Mouse (Mus musculus) forebrain, embryonic 12.5 days (tissue): Measurements from ENCODE around the gene Ormdl1. TPM values are rescaled to one million over a fixed set of nuclear protein-coding genes. Genes with fewer than 3 reads are reported as not detected.
"Not testable (repeated sequence)": the region's sequence is repeated elsewhere in the genome, so short reads cannot be mapped to it uniquely, and the experiment has no call there.

Experiments
- ATAC-seq: fragments of 200-750 bp; cut with Nextera tagmentation; 2 replicates; pipeline ENCODE4 v1.8.0; 2017; ENCODE audit warnings: moderate TSS enrichment; ENCODE audit not compliant: low FRiP score
- H3K27ac ChIP-seq: fragments of 300-500 bp; sonication (generic); 2 replicates; pipeline ENCODE4 v1.5.1; 2016; ENCODE audit warnings: mild to moderate bottlenecking
- H3K27me3 ChIP-seq: fragments of 300-500 bp; sonication (generic); 2 replicates; pipeline ENCODE4 v1.6.1; 2016; ENCODE audit warnings: mild to moderate bottlenecking
- H3K36me3 ChIP-seq: fragments of 300-500 bp; sonication (generic); replicated peaks from 2 replicates; pipeline ENCODE4 v1.6.1; 2016; ENCODE audit warnings: mild to moderate bottlenecking
- H3K4me1 ChIP-seq: fragments of 300-500 bp; sonication (generic); 2 replicates; pipeline ENCODE4 v1.6.1; 2016
- H3K4me2 ChIP-seq: fragments of 300-500 bp; sonication (generic); 2 replicates; pipeline ENCODE4 v1.6.1; 2016; ENCODE audit warnings: mild to moderate bottlenecking, moderate library complexity
- H3K4me3 ChIP-seq: fragments of 300-500 bp; sonication (generic); replicated peaks from 2 replicates; pipeline ENCODE4 v1.5.1; 2016; ENCODE audit warnings: mild to moderate bottlenecking
- H3K9ac ChIP-seq: fragments of 300-500 bp; sonication (generic); 2 replicates; pipeline ENCODE4 v1.6.1; 2016; ENCODE audit warnings: mild to moderate bottlenecking
- H3K9me3 ChIP-seq: fragments of 300-500 bp; sonication (generic); 2 replicates; pipeline ENCODE4 v1.6.1; 2016
- WGBS: fragments of 180-500 bp; shearing (Covaris S2); methylation state at CpG from one replicate; pipeline ENCODE4 v1.1.7; 2016; 5-methylcytosine and 5-hydroxymethylcytosine counted together
- polyA plus RNA-seq: library from polyadenylated mRNA; unstranded; fragments of >200 nt; fragmentation: Nextera tagmentation; extraction: Ambion mirVana; gene quantifications from 2 replicates; pipeline ENCODE4 v1.2.1, GENCODE M21; 2016

Gene Ormdl1
- polyA plus RNA-seq, result 72.2 and 79.8 TPM in 2 replicates

- Histone ChIP-seq H3K27me3 (no peaks in the 10 kb centered on the region), H3K4me1 (peaks cover 6% of the 10 kb centered on the region), H3K4me3 (peak within 1 kb of the TSS; percentile 82), H3K27ac (peak within 1 kb of the TSS; percentile 91), H3K36me3 (peaks cover 9% of the 10 kb centered on the region), H3K9me3 (no peaks in the 10 kb centered on the region), H3K9ac (peak within 1 kb of the TSS; percentile 82), H3K4me2 (peak within 1 kb of the TSS; percentile 62)
- peak; percentile 100 for ATAC-seq
- under 1% methylated on average over 66 of the region's 66 CpGs for WGBS
Observed at GRCm38 (mm10) chr1:53296581-53297383, at the start of gene Ormdl1, which contains the start of the genes Pms1 and Gm28778. Gene Ormdl1 (plus strand): TSS chr1:53297095. Gene Pms1 (minus strand): TSS chr1:53297018. Gene Gm28778 (plus strand): TSS chr1:53297111.

GRCm38 (mm10) chr1:53264958-53265612 is 31.8 kb upstream of the Ormdl1 start:
- H3K36me3 ChIP-seq, H3K4me3 ChIP-seq, H3K4me1 ChIP-seq, H3K9me3 ChIP-seq, ATAC-seq, H3K27ac ChIP-seq, H3K27me3 ChIP-seq, H3K9ac ChIP-seq, H3K4me2 ChIP-seq: not testable (repeated sequence)

DNA sequence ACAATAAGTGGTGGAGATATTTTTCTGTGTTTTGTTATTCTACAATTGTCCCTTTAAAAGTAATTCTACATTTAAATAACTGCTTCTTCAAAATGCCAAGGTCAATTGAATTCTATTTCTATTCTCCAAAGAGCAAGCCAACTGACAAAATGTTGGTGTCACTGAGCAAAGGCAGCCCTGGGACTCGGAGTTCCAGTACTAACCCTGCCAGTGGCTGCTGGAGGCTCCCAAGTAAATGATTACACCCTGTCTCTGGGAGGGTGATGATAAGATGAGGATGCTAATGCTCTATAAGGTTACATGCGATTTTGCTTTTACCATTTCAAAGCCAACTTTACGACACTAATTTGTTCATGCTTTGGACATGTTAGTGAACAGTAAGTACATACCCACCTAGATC is 27.0 kb upstream of the Ormdl1 start:
- H3K27me3 ChIP-seq, result no peaks in the 10 kb centered on the region
- 94% methylated on average over 3 of the region's 3 CpGs for WGBS

GRCm38 (mm10) chr1:53272646-53273045 is 24.2 kb upstream of the Ormdl1 start:
- no peak for ATAC-seq
- Histone ChIP-seq H3K27me3 (no peaks in the 10 kb centered on the region), H3K4me3 (no peak overlapping the region), H3K36me3 (no peaks in the 10 kb centered on the region), H3K4me2 (no peak overlapping the region), H3K9me3 (no peaks in the 10 kb centered on the region), H3K27ac (no peak overlapping the region), H3K4me1 (no peaks in the 10 kb centered on the region), H3K9ac (no peak overlapping the region)

More for the DNA sequence above, 27.0 kb upstream of the Ormdl1 start:
- H3K9me3 ChIP-seq, result no peaks in the 10 kb centered on the region
- H3K9ac ChIP-seq, result no peak overlapping the region
- H3K4me2 ChIP-seq, result no peak overlapping the region
- H3K27ac ChIP-seq, result no peak overlapping the region
- H3K4me1 ChIP-seq, result no peaks in the 10 kb centered on the region
- peaks cover 6% of the 10 kb centered on the region for H3K36me3 ChIP-seq
- no peak for ATAC-seq
- no peak overlapping the region for H3K4me3 ChIP-seq

GRCm38 (mm10) chr1:53291197-53291596 is 5.7 kb upstream of the Ormdl1 start:
- Histone ChIP-seq H3K36me3 (0 out of 2 replicates have a peak, but pooled peaks cover 3% of the 10 kb centered on the region), H3K27ac (no peak overlapping the region), H3K27me3 (no peaks in the 10 kb centered on the region), H3K4me1 (no peaks in the 10 kb centered on the region), H3K4me3 (no peak overlapping the region), H3K4me2 (no peak overlapping the region), H3K9me3 (no peaks in the 10 kb centered on the region), H3K9ac (no peak overlapping the region)
- WGBS, result 90% methylated on average over 3 of the region's 3 CpGs
- no peak for ATAC-seq

GRCm38 (mm10) chr1:53300506-53300905 is 3.6 kb downstream of the Ormdl1 start:
- Histone ChIP-seq H3K4me2 (no peak overlapping the region), H3K27ac (no peak overlapping the region), H3K9me3 (no peaks in the 10 kb centered on the region), H3K36me3 (peaks cover 12% of the 10 kb centered on the region), H3K9ac (no peak overlapping the region), H3K27me3 (no peaks in the 10 kb centered on the region), H3K4me3 (no peak overlapping the region), H3K4me1 (peaks cover 6% of the 10 kb centered on the region)
- ATAC-seq, result no peak
- 92% methylated on average over 4 of the region's 4 CpGs for WGBS

GRCm38 (mm10) chr1:53312989-53313967 is 16.4 kb downstream of the Ormdl1 start, which contains the start of gene Osgepl1:
Gene Osgepl1 (plus strand): TSS chr1:53313624.
- peak within 1 kb of the TSS; percentile 61 for H3K4me3 ChIP-seq
- H3K4me1 ChIP-seq, result 0 out of 2 replicates have a peak, but pooled peaks cover 11% of the 10 kb centered on the region
- peak within 1 kb of the TSS; percentile 76 for H3K9ac ChIP-seq
- peak within 1 kb of the TSS; percentile 65 for H3K4me2 ChIP-seq
- peak within 1 kb of the TSS; percentile 89 for H3K27ac ChIP-seq
- no peaks in the 10 kb centered on the region for H3K27me3 ChIP-seq
- WGBS, result 3% methylated on average over 27 of the region's 27 CpGs
- no peaks in the 10 kb centered on the region for H3K9me3 ChIP-seq
- peaks cover 13% of the 10 kb centered on the region for H3K36me3 ChIP-seq
- peak; percentile 99 for ATAC-seq

- ATAC-seq, result no peak
- WGBS, result 97% methylated on average over 4 of the region's 4 CpGs
- no peak overlapping the region for H3K9ac ChIP-seq
- no peak overlapping the region for H3K27ac ChIP-seq
- H3K9me3 ChIP-seq, result no peaks in the 10 kb centered on the region
- H3K4me2 ChIP-seq, result no peak overlapping the region
- no peaks in the 10 kb centered on the region for H3K4me1 ChIP-seq
- no peak overlapping the region for H3K4me3 ChIP-seq
- H3K36me3 ChIP-seq, result peaks cover 29% of the 10 kb centered on the region
- no peaks in the 10 kb centered on the region for H3K27me3 ChIP-seq
Observed at GRCm38 (mm10) chr1:53321662-53322344, 24.9 kb downstream of the Ormdl1 start.

DNA sequence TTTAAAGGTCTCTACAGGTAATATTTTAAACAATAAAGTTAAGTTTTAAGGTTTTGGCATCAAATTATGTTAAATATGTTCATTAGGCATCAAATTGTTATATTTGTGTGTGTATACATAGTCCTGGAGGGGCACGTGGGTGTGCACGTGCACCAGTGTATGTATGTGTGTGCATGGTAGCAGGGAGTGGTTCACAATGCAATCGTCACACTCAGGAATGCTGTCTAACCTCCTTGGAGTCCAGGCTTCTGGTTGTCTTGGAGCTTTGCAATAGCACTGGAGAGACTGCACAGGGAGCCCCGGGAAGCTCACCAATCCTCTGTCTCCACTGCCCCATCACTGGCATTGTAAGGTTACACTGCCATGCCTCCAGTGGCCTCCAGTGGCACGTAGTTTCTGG is 26.4 kb downstream of the Ormdl1 start:
- ATAC-seq, result no peak

DNA sequence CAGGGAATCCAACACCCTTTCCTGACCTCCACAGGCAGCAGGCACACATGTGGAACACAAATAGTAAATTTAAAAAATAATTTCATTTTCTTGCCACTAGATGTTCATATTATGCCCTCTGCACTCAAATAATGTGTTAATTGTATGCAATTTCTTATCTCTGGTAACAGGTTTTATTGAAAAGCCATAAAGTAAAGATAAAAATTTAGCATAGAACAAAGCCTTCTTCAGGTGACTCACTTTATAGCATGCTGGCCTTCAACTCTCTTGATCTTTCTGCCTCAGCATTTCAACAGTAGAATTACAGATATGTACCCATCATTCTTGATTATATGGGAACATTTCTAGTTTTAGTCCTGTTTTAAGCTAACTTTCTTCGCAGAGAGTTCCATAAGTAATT is 27.4 kb downstream of the Ormdl1 start:
- H3K36me3 ChIP-seq, result peaks cover 19% of the 10 kb centered on the region
- H3K9ac ChIP-seq, result no peak overlapping the region
- no peaks in the 10 kb centered on the region for H3K9me3 ChIP-seq
- WGBS, result 95% methylated on average over 1 of the region's 1 CpGs
- no peak overlapping the region for H3K4me2 ChIP-seq
- no peaks in the 10 kb centered on the region for H3K27me3 ChIP-seq
- H3K27ac ChIP-seq, result no peak overlapping the region
- ATAC-seq, result no peak
- H3K4me1 ChIP-seq, result no peaks in the 10 kb centered on the region
- no peak overlapping the region for H3K4me3 ChIP-seq

More for the DNA sequence above, 26.4 kb downstream of the Ormdl1 start:
- no peak overlapping the region for H3K4me3 ChIP-seq
- H3K4me2 ChIP-seq, result no peak overlapping the region
- peaks cover 24% of the 10 kb centered on the region for H3K36me3 ChIP-seq
- no peak overlapping the region for H3K9ac ChIP-seq
- H3K9me3 ChIP-seq, result no peaks in the 10 kb centered on the region
- 92% methylated on average over 5 of the region's 5 CpGs for WGBS
- no peak overlapping the region for H3K27ac ChIP-seq
- H3K27me3 ChIP-seq, result no peaks in the 10 kb centered on the region
- H3K4me1 ChIP-seq, result no peaks in the 10 kb centered on the region

DNA sequence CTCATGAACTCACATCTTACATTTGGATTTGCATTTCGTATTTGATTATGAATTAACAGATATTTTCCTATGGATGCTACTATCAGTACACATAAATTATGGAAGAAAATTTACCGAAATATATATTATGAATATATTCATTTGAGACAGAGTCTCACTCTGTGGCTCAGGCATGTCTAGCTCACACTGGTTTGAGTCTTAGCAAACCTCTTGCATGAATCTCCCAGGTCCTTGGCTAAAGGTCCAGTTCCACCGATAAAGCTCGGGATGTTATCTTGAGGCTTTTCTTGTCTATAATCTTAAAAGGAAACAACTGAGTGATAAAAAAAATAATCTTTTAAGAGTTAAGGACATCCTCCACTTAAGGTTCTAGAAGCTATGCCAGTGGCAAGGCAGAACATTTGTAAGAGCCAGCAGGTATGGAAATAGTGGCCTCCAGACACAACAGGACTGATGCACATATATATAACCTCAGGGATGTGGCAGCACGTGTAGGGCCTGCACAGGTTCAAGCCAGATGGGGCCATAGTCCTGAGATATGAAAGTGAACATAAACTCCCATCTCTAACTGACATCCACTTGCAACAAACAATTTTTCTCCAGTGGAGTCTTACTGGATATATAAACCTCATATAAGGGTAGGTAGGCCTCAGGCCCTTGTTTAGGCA is 28.1 kb downstream of the Ormdl1 start:
- WGBS, result 96% methylated on average over 5 of the region's 5 CpGs

More for the DNA sequence above, 28.1 kb downstream of the Ormdl1 start:
- H3K9me3 ChIP-seq, result no peaks in the 10 kb centered on the region
- no peak overlapping the region for H3K4me3 ChIP-seq
- no peaks in the 10 kb centered on the region for H3K27me3 ChIP-seq
- no peak for ATAC-seq
- no peak overlapping the region for H3K9ac ChIP-seq
- no peaks in the 10 kb centered on the region for H3K4me1 ChIP-seq
- H3K27ac ChIP-seq, result no peak overlapping the region
- H3K36me3 ChIP-seq, result peaks cover 19% of the 10 kb centered on the region
- H3K4me2 ChIP-seq, result no peak overlapping the region
